Mouse (Mus musculus): Measurements from ENCODE around the gene Rab20.

- TF ChIP-seq EP300 (IDR thresholded peaks at IDR 0.05; ENCODE audit: low read depth) (no peak), CTCF (IDR thresholded peaks at IDR 0.05; ENCODE audit: low read depth) (peak; percentile 58)
Observed at GRCm38 (mm10) chr8:11421105-11421504, 57.4 kb downstream of the Rab20 start.
